Mouse (Mus musculus): ENCODE measurements at regions not wholly inside any gene's neighbourhood (a gene's known extent, or its start where the extent isn't known, plus 50 kb on each side); places are given as distances from the start of the nearest gene placed in this dataset.

- no peak for ATAC-seq (replicated peaks; ENCODE audit: insufficient number of reproducible peaks, low FRiP score, low TSS enrichment, poor library complexity, severe bottlenecking)
Measured at GRCm38 (mm10) chr1:191486766-191487165, 83.7 kb upstream of the Ppp2r5a start.

- no peak for ATAC-seq (replicated peaks; ENCODE audit: insufficient number of reproducible peaks, low FRiP score, low TSS enrichment, poor library complexity, severe bottlenecking)
Measured at GRCm38 (mm10) chr1:191484726-191485425, 81.8 kb upstream of the Ppp2r5a start.

GRCm38 (mm10) chr1:191479906-191480379 lies 76.9 kb upstream of the Ppp2r5a start:
- ATAC-seq (replicated peaks; ENCODE audit: insufficient number of reproducible peaks, low FRiP score, low TSS enrichment, poor library complexity, severe bottlenecking) = peak; percentile 58

- ATAC-seq (replicated peaks; ENCODE audit: insufficient number of reproducible peaks, low FRiP score, low TSS enrichment, poor library complexity, severe bottlenecking) = no peak
Measured at GRCm38 (mm10) chr1:191472551-191472950, 69.5 kb upstream of the Ppp2r5a start.

- no peak for ATAC-seq (replicated peaks; ENCODE audit: insufficient number of reproducible peaks, low FRiP score, low TSS enrichment, poor library complexity, severe bottlenecking)
Measured at GRCm38 (mm10) chr1:191471489-191471888, 68.4 kb upstream of the Ppp2r5a start.

GRCm38 (mm10) chr1:191470190-191470985 lies 67.3 kb upstream of the Ppp2r5a start:
- ATAC-seq (replicated peaks; ENCODE audit: insufficient number of reproducible peaks, low FRiP score, low TSS enrichment, poor library complexity, severe bottlenecking) = no peak

GRCm38 (mm10) chr1:191468837-191469529 lies 65.9 kb upstream of the Ppp2r5a start:
- no peak for ATAC-seq (replicated peaks; ENCODE audit: insufficient number of reproducible peaks, low FRiP score, low TSS enrichment, poor library complexity, severe bottlenecking)

GRCm38 (mm10) chr1:191466261-191466660 lies 63.2 kb upstream of the Ppp2r5a start:
- no peak for ATAC-seq (replicated peaks; ENCODE audit: insufficient number of reproducible peaks, low FRiP score, low TSS enrichment, poor library complexity, severe bottlenecking)

- no peak for ATAC-seq (replicated peaks; ENCODE audit: insufficient number of reproducible peaks, low FRiP score, low TSS enrichment, poor library complexity, severe bottlenecking)
Measured at GRCm38 (mm10) chr1:191465723-191466122, 62.7 kb upstream of the Ppp2r5a start.

- ATAC-seq (replicated peaks; ENCODE audit: insufficient number of reproducible peaks, low FRiP score, low TSS enrichment, poor library complexity, severe bottlenecking) = no peak
Measured at GRCm38 (mm10) chr1:191465170-191465569, 62.1 kb upstream of the Ppp2r5a start.

GRCm38 (mm10) chr1:191461811-191462491 lies 58.9 kb upstream of the Ppp2r5a start:
- no peak for ATAC-seq (replicated peaks; ENCODE audit: insufficient number of reproducible peaks, low FRiP score, low TSS enrichment, poor library complexity, severe bottlenecking)

- ATAC-seq (replicated peaks; ENCODE audit: insufficient number of reproducible peaks, low FRiP score, low TSS enrichment, poor library complexity, severe bottlenecking) = no peak
Measured at GRCm38 (mm10) chr1:191459066-191459465, 56.0 kb upstream of the Ppp2r5a start.

- peak; percentile 78 for ATAC-seq (replicated peaks; ENCODE audit: insufficient number of reproducible peaks, low FRiP score, low TSS enrichment, poor library complexity, severe bottlenecking)
Measured at GRCm38 (mm10) chr1:191458292-191458691, 55.2 kb upstream of the Ppp2r5a start.

- no peak for ATAC-seq (replicated peaks; ENCODE audit: insufficient number of reproducible peaks, low FRiP score, low TSS enrichment, poor library complexity, severe bottlenecking)
Measured at GRCm38 (mm10) chr1:191457103-191457502, 54.0 kb upstream of the Ppp2r5a start.

GRCm38 (mm10) chr1:191454604-191455003 lies 51.5 kb upstream of the Ppp2r5a start:
- no peak for ATAC-seq (replicated peaks; ENCODE audit: insufficient number of reproducible peaks, low FRiP score, low TSS enrichment, poor library complexity, severe bottlenecking)

GRCm38 (mm10) chr1:191453589-191453988 lies 50.5 kb upstream of the Ppp2r5a start:
- ATAC-seq (replicated peaks; ENCODE audit: insufficient number of reproducible peaks, low FRiP score, low TSS enrichment, poor library complexity, severe bottlenecking) = no peak
